Mouse (Mus musculus): ENCODE measurements around the gene Calm3.

- TF ChIP-seq CTCF (IDR thresholded peaks at IDR 0.05; ENCODE audit: low read depth): no peak
- TF ChIP-seq EP300 (IDR thresholded peaks at IDR 0.05; ENCODE audit: low read depth): no peak
Measured at GRCm38 (mm10) chr7:16944061-16944807, 20.3 kb upstream of the Calm3 start, which contains the start of gene Pnmal2.

Data from heart, postnatal 0 days (tissue).